Comparison of ENCODE assay signal across 21 mouse cellular contexts in the genomic region with DNA sequence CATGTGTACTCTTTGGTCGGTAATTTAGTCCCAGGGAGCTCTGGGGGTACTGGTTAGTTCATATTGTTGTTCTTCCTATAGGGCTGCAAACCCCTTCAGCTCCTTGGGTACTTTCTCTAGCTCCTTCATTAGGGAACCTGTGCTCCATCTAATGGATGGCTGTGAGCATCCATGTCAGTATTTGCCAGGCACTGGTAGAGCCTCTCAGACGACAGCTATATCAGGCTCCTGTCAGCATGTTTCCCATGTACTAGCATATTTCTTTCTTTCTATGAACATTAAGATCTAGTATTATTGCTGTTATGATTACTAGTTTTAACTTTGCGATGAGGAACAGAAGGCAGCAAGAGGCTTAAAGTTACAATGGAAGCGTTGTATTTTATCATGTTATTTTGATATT. TPM values are rescaled to one million over a fixed set of nuclear protein-coding genes. Genes with fewer than 3 reads are reported as not detected.
A peak's percentile ranks its signal among the peaks of the same experiment; 100 is the strongest.
DNase-seq lines count a peak whose midpoint lies in the region; ATAC-seq and TF ChIP-seq lines count a peak whose summit lies in the region.
"Had no signal": no experiment of that assay in that cellular context is flagged by ENCODE, and none has a peak within 500 bp of the region (broad histone marks: within the 10 kb centered on the region; RNA-seq: fewer than 3 reads in every experiment).

No protein-coding gene starts in this region.

- H3K4me3 ChIP-seq in liver, embryonic 12.5 days = peak overlapping the region; percentile 15; the same call in 1 of the 2 replicates
- H3K4me3 ChIP-seq in liver, embryonic 14.5 days (ENCODE audit: insufficient read depth in 1 of 2, low read depth in 2 of 2, low read length in 2 of 2) = peak overlapping the region; percentile 8 to 21; a peak in 2 of 4 replicates
- H3K4me3 ChIP-seq in liver, embryonic 15.5 days (replicated peaks) = peak overlapping the region; percentile 17; the same call in 1 of the 2 replicates
- no peak overlapping the region for H3K4me3 ChIP-seq in liver, postnatal 0 days (ENCODE audit: low read depth, low read length)
- H3K4me3 ChIP-seq in hindbrain, embryonic 11.5 days (ENCODE audit: low read depth, low read length) = no peak overlapping the region
- H3K4me3 ChIP-seq: embryonic facial prominence, embryonic 10.5 days; embryonic facial prominence, embryonic 12.5 days; forebrain, embryonic 13.5 days; forebrain, embryonic 15.5 days had no signal

- H3K27ac ChIP-seq in liver, embryonic 12.5 days = peak overlapping the region; percentile 80
- H3K27ac ChIP-seq in liver, embryonic 14.5 days = peak overlapping the region; percentile 64
- H3K27ac ChIP-seq in liver, embryonic 15.5 days (replicated peaks) = peak overlapping the region; percentile 84
- peak overlapping the region; percentile 19 for H3K27ac ChIP-seq in liver, postnatal 0 days (ENCODE audit: low read depth)
- no peak overlapping the region for H3K27ac ChIP-seq in hindbrain, embryonic 11.5 days (ENCODE audit: low read depth, low read length)
- H3K27ac ChIP-seq: embryonic facial prominence, embryonic 10.5 days; embryonic facial prominence, embryonic 12.5 days; forebrain, embryonic 13.5 days; forebrain, embryonic 15.5 days had no signal

- ATAC-seq in liver, embryonic 12.5 days = peak; percentile 77
- peak; percentile 75 for ATAC-seq in liver, embryonic 14.5 days (ENCODE audit: insufficient read depth)
- peak; percentile 71 for ATAC-seq in liver, embryonic 15.5 days (ENCODE audit: insufficient read depth)
- peak; percentile 66 for ATAC-seq in liver, postnatal 0 days
- no peak for ATAC-seq in hindbrain, embryonic 11.5 days (ENCODE audit: low FRiP score)
- ATAC-seq: forebrain, embryonic 13.5 days; forebrain, embryonic 15.5 days; forebrain, postnatal 0 days had no signal

- DNase-seq in liver = no peak
- DNase-seq in liver, embryonic 14.5 days (ENCODE audit: low read depth in 3 of 3, low spot score in 3 of 3) = no peak
- DNase-seq in liver, postnatal 0 days = no peak
- no peak for DNase-seq in hindbrain, embryonic 11.5 days (ENCODE audit: low spot score)
- DNase-seq in kidney, adult 8-10 months = no peak
- DNase-seq: adrenal gland, adult 2 months; adrenal gland, postnatal 10 days; adrenal gland, postnatal 25 days; cerebellum, adult 11 months; cerebellum, adult 18-20 months; cerebellum, adult 8-10 months; cerebellum, postnatal 10 days; cerebellum, postnatal 25 days; forebrain, postnatal 0 days had no signal

- peaks cover 10% of the 10 kb centered on the region; the same call in 1 of the 2 replicates for H3K4me1 ChIP-seq in liver, embryonic 12.5 days
- peaks cover 2 to 15% of the 10 kb centered on the region in 2 experiments; a peak in 3 of 4 replicates for H3K4me1 ChIP-seq in liver, embryonic 14.5 days (replicated peaks; ENCODE audit: control insufficient read depth in 2 of 2, insufficient read depth in 2 of 2, low read length in 1 of 2)
- peaks cover 17% of the 10 kb centered on the region for H3K4me1 ChIP-seq in liver, embryonic 15.5 days (replicated peaks)
- H3K4me1 ChIP-seq in liver, postnatal 0 days (ENCODE audit: insufficient read depth) = no peaks in the 10 kb centered on the region
- H3K4me1 ChIP-seq in hindbrain, embryonic 11.5 days (replicated peaks; ENCODE audit: control insufficient read depth, insufficient read depth, low read length) = no peaks in the 10 kb centered on the region
- H3K4me1 ChIP-seq: embryonic facial prominence, embryonic 10.5 days; embryonic facial prominence, embryonic 12.5 days; forebrain, embryonic 13.5 days; forebrain, embryonic 15.5 days had no signal

- TF ChIP-seq EP300 in liver, embryonic 14.5 days (IDR thresholded peaks at IDR 0.05; ENCODE audit: low read depth) = no peak
- no peak for TF ChIP-seq EP300 in liver, postnatal 0 days (IDR thresholded peaks at IDR 0.05; ENCODE audit: low read depth)

- H3K36me3 ChIP-seq in liver, embryonic 12.5 days = no peaks in the 10 kb centered on the region
- no peaks in the 10 kb centered on the region for H3K36me3 ChIP-seq in liver, embryonic 14.5 days (replicated peaks; ENCODE audit: control insufficient read depth, insufficient read depth, low read depth)
- H3K36me3 ChIP-seq in liver, embryonic 15.5 days (replicated peaks) = no peaks in the 10 kb centered on the region
- H3K36me3 ChIP-seq in liver, postnatal 0 days (replicated peaks; ENCODE audit: insufficient read depth, low read length) = no peaks in the 10 kb centered on the region
- no peaks in the 10 kb centered on the region for H3K36me3 ChIP-seq in hindbrain, embryonic 11.5 days (ENCODE audit: control insufficient read depth, insufficient read depth, low read length)
- H3K36me3 ChIP-seq: embryonic facial prominence, embryonic 10.5 days; embryonic facial prominence, embryonic 12.5 days; forebrain, embryonic 15.5 days had no signal

- peak overlapping the region; percentile 43 for H3K4me2 ChIP-seq in liver, embryonic 12.5 days
- peak overlapping the region; percentile 45 for H3K4me2 ChIP-seq in liver, embryonic 14.5 days (ENCODE audit: low read depth)
- H3K4me2 ChIP-seq in liver, embryonic 15.5 days = peak overlapping the region; percentile 48
- 0 out of 2 replicates have a peak overlapping the region, but pooled peaks have one; percentile 4 for H3K4me2 ChIP-seq in liver, postnatal 0 days (ENCODE audit: low read depth, low read length)
- no peak overlapping the region for H3K4me2 ChIP-seq in hindbrain, embryonic 11.5 days (replicated peaks; ENCODE audit: low read depth, low read length)
- H3K4me2 ChIP-seq: embryonic facial prominence, embryonic 12.5 days; forebrain, embryonic 13.5 days; forebrain, embryonic 15.5 days had no signal

- WGBS in liver, embryonic 12.5 days (ENCODE audit: insufficient replicate concordance) = 52% methylated on average over 4 of the region's 4 CpGs
- WGBS in liver, embryonic 14.5 days (ENCODE audit: insufficient replicate concordance) = 50% methylated on average over 4 of the region's 4 CpGs
- WGBS in liver, embryonic 15.5 days (ENCODE audit: insufficient replicate concordance) = 55% methylated on average over 4 of the region's 4 CpGs
- WGBS in liver, postnatal 0 days (ENCODE audit: insufficient replicate concordance) = 65% methylated on average over 4 of the region's 4 CpGs
- 69% methylated on average over 4 of the region's 4 CpGs for WGBS in hindbrain, embryonic 11.5 days

- no peak for TF ChIP-seq CTCF in liver, embryonic 14.5 days (IDR thresholded peaks at IDR 0.05; ENCODE audit: low read depth)
- TF ChIP-seq CTCF in liver, postnatal 0 days (IDR thresholded peaks at IDR 0.05; ENCODE audit: low read depth) = no peak

- no peaks in the 10 kb centered on the region for H3K27me3 ChIP-seq in liver, embryonic 12.5 days (replicated peaks)
- no peaks in the 10 kb centered on the region for H3K27me3 ChIP-seq in liver, embryonic 14.5 days (ENCODE audit: control insufficient read depth, insufficient read depth, low read length)
- H3K27me3 ChIP-seq in liver, embryonic 15.5 days = no peaks in the 10 kb centered on the region; the same call in 1 of the 2 replicates
- no peaks in the 10 kb centered on the region for H3K27me3 ChIP-seq in liver, postnatal 0 days (ENCODE audit: insufficient read depth, low read length)
- H3K27me3 ChIP-seq in hindbrain, embryonic 11.5 days (ENCODE audit: control insufficient read depth, insufficient read depth, low read length) = no peaks in the 10 kb centered on the region
- H3K27me3 ChIP-seq: embryonic facial prominence, embryonic 12.5 days; forebrain, embryonic 13.5 days; forebrain, embryonic 15.5 days had no signal

- no peaks in the 10 kb centered on the region for H3K9me3 ChIP-seq in liver, embryonic 12.5 days (replicated peaks)
- no peaks in the 10 kb centered on the region for H3K9me3 ChIP-seq in liver, embryonic 14.5 days (ENCODE audit: control insufficient read depth, low read length)
- no peaks in the 10 kb centered on the region for H3K9me3 ChIP-seq in liver, embryonic 15.5 days (replicated peaks)
- H3K9me3 ChIP-seq in liver, postnatal 0 days (ENCODE audit: low read length) = no peaks in the 10 kb centered on the region
- no peaks in the 10 kb centered on the region for H3K9me3 ChIP-seq in hindbrain, embryonic 11.5 days (ENCODE audit: control insufficient read depth, low read length)
- H3K9me3 ChIP-seq: embryonic facial prominence, embryonic 10.5 days; embryonic facial prominence, embryonic 12.5 days; forebrain, embryonic 13.5 days; forebrain, embryonic 15.5 days had no signal

- 0 out of 2 replicates have a peak overlapping the region, but pooled peaks have one; percentile 22 for H3K9ac ChIP-seq in liver, embryonic 12.5 days
- peak overlapping the region; percentile 12 for H3K9ac ChIP-seq in liver, embryonic 14.5 days (replicated peaks)
- H3K9ac ChIP-seq in liver, embryonic 15.5 days = no peak overlapping the region; the same call in 1 of the 2 replicates
- H3K9ac ChIP-seq in liver, postnatal 0 days (replicated peaks) = no peak overlapping the region
- no peak overlapping the region for H3K9ac ChIP-seq in hindbrain, embryonic 11.5 days (ENCODE audit: low read depth, low read length)
- H3K9ac ChIP-seq: embryonic facial prominence, embryonic 12.5 days; forebrain, embryonic 13.5 days; forebrain, embryonic 15.5 days; forebrain, postnatal 0 days had no signal

RNA-seq across cellular contexts. Expression of gene Nxf2, which starts 49.7 kb away (rescaled TPM):
- 0.32 and 0.50 TPM in 2 replicates for polyA plus RNA-seq in liver, embryonic 12.5 days (2016; fragmentation: Nextera tagmentation; extraction: Ambion mirVana)
- polyA plus RNA-seq in liver, embryonic 14.5 days (2012; rRNA removed) = 0.09 and 0.10 TPM in 2 replicates
- polyA plus RNA-seq in liver, embryonic 14.5 days (2014; fragmentation: Nextera tagmentation; extraction: Ambion mirVana) = 0.14 and 0.33 TPM in 2 replicates
- polyA plus RNA-seq in liver, embryonic 15.5 days (2015; fragmentation: Nextera tagmentation; extraction: Ambion mirVana) = 0.13 and 0.14 TPM in 2 replicates
- 0.18 and 0.25 TPM in 2 replicates for polyA plus RNA-seq in liver, postnatal 0 days (2015; fragmentation: Nextera tagmentation; extraction: Ambion mirVana)
- 0.43 and 0.74 TPM in 2 replicates for polyA plus RNA-seq in hindbrain, embryonic 11.5 days (2014; fragmentation: Nextera tagmentation; extraction: Ambion mirVana)
- polyA plus RNA-seq: adrenal gland, adult 2 months; C2C12 had no signal

Comparison
In these comparisons a context has a peak if more than half of its experiments do, and no peak if none do; other contexts are left out.
1. H3K4me3 ChIP-seq: peak in liver, embryonic 12.5 days (single experiment), liver, embryonic 14.5 days (2 of 2) and liver, embryonic 15.5 days (single experiment); none in liver, postnatal 0 days (single experiment) and hindbrain, embryonic 11.5 days (single experiment).
2. H3K9ac ChIP-seq: peak in liver, embryonic 12.5 days (single experiment) and liver, embryonic 14.5 days (single experiment); none in liver, embryonic 15.5 days (single experiment), liver, postnatal 0 days (single experiment) and hindbrain, embryonic 11.5 days (single experiment).